Mouse (Mus musculus): Measurements from ENCODE around the gene Unc119b. TPM values are rescaled to one million over a fixed set of nuclear protein-coding genes. Genes with fewer than 3 reads are reported as not detected.
"Not testable (repeated sequence)": the region's sequence is repeated elsewhere in the genome, so short reads cannot be mapped to it uniquely, and the experiment has no call there.

Gene Unc119b
- polyA plus RNA-seq, 1 experiment from 2014 or later: 17.5 TPM

DNA sequence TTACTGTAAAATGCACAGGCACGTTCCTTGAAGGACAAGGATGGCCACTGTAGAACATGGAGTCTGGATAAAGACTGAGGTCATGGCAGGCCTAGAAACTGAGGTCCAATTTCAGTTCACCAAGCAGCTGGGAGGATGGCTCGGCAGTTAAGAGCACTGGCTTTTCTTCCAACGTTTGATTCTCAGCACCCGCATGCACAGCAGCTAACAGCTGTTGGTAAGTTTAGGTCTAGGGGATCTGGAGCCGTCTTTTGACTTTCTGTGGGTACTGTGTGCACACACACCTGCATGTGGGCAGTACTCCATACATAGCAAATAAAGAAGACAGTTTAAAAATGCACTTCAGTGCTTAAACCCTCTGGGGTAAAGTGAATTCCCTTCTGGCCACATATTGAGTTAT is 53.1 kb downstream of the Unc119b start:
- Histone ChIP-seq H3K4me1 (ENCODE audit: control insufficient read depth in 2 of 2, insufficient read depth in 2 of 2, low read length in 2 of 2) (no peaks in the 10 kb centered on the region), H3K9me3 (ENCODE audit: control insufficient read depth, low read length) (no peaks in the 10 kb centered on the region), H3K36me3 (ENCODE audit: control insufficient read depth, insufficient read depth, low read length) (peaks cover 55% of the 10 kb centered on the region), H3K27me3 (ENCODE audit: control insufficient read depth, insufficient read depth, low read length) (no peaks in the 10 kb centered on the region), H3K4me3 (ENCODE audit: control insufficient read depth in 1 of 2, insufficient read depth in 1 of 2, low read depth in 1 of 2, low read length in 2 of 2) (no peak overlapping the region), H3K9ac (ENCODE audit: low read length) (no peak overlapping the region), H3K27ac (replicated peaks in 1 of 2; ENCODE audit: control insufficient read depth in 1 of 2, insufficient read depth in 1 of 2, low read depth in 2 of 2, low read length in 2 of 2) (no peak overlapping the region), H3K4me2 (ENCODE audit: low read length) (no peak overlapping the region)
- ATAC-seq (ENCODE audit: insufficient number of reproducible peaks, insufficient read depth, low FRiP score, low read depth): no peak
- 88% methylated on average over 5 of the region's 5 CpGs for WGBS

DNA sequence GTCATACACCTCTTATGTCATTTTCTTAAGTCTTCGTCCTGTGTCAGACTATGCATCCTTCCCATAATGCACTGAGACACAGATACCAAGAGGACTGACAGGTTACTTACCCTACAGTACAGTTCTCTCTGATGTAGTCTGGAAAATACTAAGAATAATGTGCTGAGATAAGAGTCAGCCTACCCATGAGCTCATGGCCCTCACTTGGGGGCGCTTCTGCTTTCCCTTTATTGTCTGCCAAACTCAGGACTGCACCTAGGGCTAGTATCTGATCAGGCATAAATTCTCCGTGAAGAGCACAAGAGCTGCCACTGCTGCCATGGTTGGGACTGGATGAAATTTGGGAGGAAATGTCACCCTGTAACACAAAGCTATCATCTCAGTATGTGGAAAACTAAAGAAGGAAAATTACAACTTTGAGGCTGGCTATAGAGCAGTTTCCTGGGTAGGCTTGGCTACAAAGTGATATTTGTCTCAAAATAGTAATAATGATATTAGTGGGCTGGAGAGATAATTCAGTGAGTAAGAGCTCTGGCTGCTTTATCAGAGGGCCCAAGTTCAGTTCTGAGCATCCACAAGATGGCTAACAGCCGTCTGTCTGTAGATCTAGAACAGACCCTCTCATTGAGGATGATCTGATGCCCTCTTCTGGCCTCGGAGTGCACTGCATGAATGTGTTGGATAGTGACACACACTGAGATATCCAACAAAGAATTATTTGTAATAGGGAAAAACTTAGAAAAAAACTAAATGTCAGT is 58.5 kb downstream of the Unc119b start:
- H3K9me3 ChIP-seq (ENCODE audit: control insufficient read depth, low read length): no peaks in the 10 kb centered on the region
- H3K4me1 ChIP-seq (ENCODE audit: control insufficient read depth in 2 of 2, insufficient read depth in 2 of 2, low read length in 2 of 2): peaks cover 8 to 15% of the 10 kb centered on the region in 2 experiments
- H3K27me3 ChIP-seq (ENCODE audit: control insufficient read depth, insufficient read depth, low read length): no peaks in the 10 kb centered on the region
- 43% methylated on average over 5 of the region's 5 CpGs for WGBS
- no peak for ATAC-seq (ENCODE audit: insufficient number of reproducible peaks, insufficient read depth, low FRiP score, low read depth)
- no peak overlapping the region for H3K27ac ChIP-seq (replicated peaks in 1 of 2; ENCODE audit: control insufficient read depth in 1 of 2, insufficient read depth in 1 of 2, low read depth in 2 of 2, low read length in 2 of 2)
- peaks cover 28% of the 10 kb centered on the region for H3K36me3 ChIP-seq (ENCODE audit: control insufficient read depth, insufficient read depth, low read length)
- no peak overlapping the region for H3K4me2 ChIP-seq (ENCODE audit: low read length)
- H3K9ac ChIP-seq (ENCODE audit: low read length): no peak overlapping the region
- no peak overlapping the region for H3K4me3 ChIP-seq (ENCODE audit: control insufficient read depth in 1 of 2, insufficient read depth in 1 of 2, low read depth in 1 of 2, low read length in 2 of 2)

DNA sequence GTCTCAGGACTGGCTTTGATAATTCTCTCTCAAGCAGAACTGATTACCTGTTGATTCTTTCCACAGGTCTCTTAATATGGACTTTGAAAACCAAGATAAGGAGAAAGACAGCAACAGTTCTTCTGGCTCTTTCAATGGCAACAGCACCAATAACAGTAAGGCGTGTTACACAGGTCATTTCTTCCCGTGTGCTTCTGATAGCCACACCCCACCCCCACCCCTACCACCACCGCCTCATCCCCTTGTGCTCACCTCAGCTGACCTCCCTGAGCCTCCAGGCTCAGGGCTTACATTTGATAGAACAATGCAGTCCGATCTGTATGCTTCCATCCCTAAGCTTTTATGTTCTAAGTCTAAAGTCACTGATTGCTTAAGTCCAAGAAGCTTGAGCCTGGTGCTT is 60.0 kb downstream of the Unc119b start:
- 73% methylated on average over 4 of the region's 4 CpGs for WGBS
- H3K9me3 ChIP-seq (ENCODE audit: control insufficient read depth, low read length): no peaks in the 10 kb centered on the region
- no peak overlapping the region for H3K4me2 ChIP-seq (ENCODE audit: low read length)
- H3K4me1 ChIP-seq (ENCODE audit: control insufficient read depth in 2 of 2, insufficient read depth in 2 of 2, low read length in 2 of 2): peaks cover 10 to 19% of the 10 kb centered on the region in 2 experiments
- H3K4me3 ChIP-seq (ENCODE audit: control insufficient read depth in 1 of 2, insufficient read depth in 1 of 2, low read depth in 1 of 2, low read length in 2 of 2): no peak overlapping the region
- no peak overlapping the region for H3K27ac ChIP-seq (replicated peaks in 1 of 2; ENCODE audit: control insufficient read depth in 1 of 2, insufficient read depth in 1 of 2, low read depth in 2 of 2, low read length in 2 of 2)
- no peak overlapping the region for H3K9ac ChIP-seq (ENCODE audit: low read length)
- peaks cover 28% of the 10 kb centered on the region for H3K36me3 ChIP-seq (ENCODE audit: control insufficient read depth, insufficient read depth, low read length)
- no peak for ATAC-seq (ENCODE audit: insufficient number of reproducible peaks, insufficient read depth, low FRiP score, low read depth)
- H3K27me3 ChIP-seq (ENCODE audit: control insufficient read depth, insufficient read depth, low read length): no peaks in the 10 kb centered on the region

DNA sequence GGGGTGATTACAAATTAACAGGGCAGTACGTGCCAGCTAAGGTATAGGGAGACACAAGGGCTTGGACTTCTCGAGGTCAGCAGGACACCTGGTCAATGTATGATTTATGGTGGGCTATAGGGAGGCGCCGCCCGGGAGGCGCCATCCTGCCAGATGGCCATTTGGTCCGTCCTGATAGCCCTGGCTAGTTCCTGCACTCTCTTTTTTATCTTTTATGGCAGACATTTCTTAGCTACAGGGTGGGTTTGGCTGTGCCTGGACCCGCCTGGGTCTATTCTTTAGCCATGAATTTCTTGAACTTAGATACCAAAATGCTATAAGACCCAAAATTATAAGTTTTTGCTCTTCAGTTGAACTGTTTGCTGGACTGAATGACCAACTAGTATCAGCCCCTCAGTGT is 61.5 kb downstream of the Unc119b start:
- not testable (repeated sequence) for H3K27me3 ChIP-seq (ENCODE audit: control insufficient read depth, insufficient read depth, low read length); H3K9ac ChIP-seq (ENCODE audit: low read length); H3K27ac ChIP-seq (replicated peaks in 1 of 2; ENCODE audit: control insufficient read depth in 1 of 2, insufficient read depth in 1 of 2, low read depth in 2 of 2, low read length in 2 of 2); H3K4me3 ChIP-seq (ENCODE audit: control insufficient read depth in 1 of 2, insufficient read depth in 1 of 2, low read depth in 1 of 2, low read length in 2 of 2); H3K4me2 ChIP-seq (ENCODE audit: low read length); ATAC-seq (ENCODE audit: insufficient number of reproducible peaks, insufficient read depth, low FRiP score, low read depth); H3K9me3 ChIP-seq (ENCODE audit: control insufficient read depth, low read length)
- 85% methylated on average over 7 of the region's 8 CpGs for WGBS
- Histone ChIP-seq H3K4me1 (ENCODE audit: control insufficient read depth in 2 of 2, insufficient read depth in 2 of 2, low read length in 2 of 2) (peaks cover 14 to 29% of the 10 kb centered on the region in 2 experiments), H3K36me3 (ENCODE audit: control insufficient read depth, insufficient read depth, low read length) (peaks cover 28% of the 10 kb centered on the region)

Other genes starting within 250 kb of the Unc119b start
- gene Oasl2, start 238.0 kb downstream of the Unc119b start, polyA plus RNA-seq (2014; fragmentation: Nextera tagmentation; extraction: Ambion mirVana): 5.3 and 6.5 TPM in 2 replicates
- 0.45 and 0.70 TPM in 2 replicates for gene Oasl1, start 211.7 kb downstream of the Unc119b start, polyA plus RNA-seq (2014; fragmentation: Nextera tagmentation; extraction: Ambion mirVana)
- 38.5 and 38.8 TPM in 2 replicates for gene 2210016L21Rik, start 192.8 kb downstream of the Unc119b start, polyA plus RNA-seq (2014; fragmentation: Nextera tagmentation; extraction: Ambion mirVana)
- gene Hnf1a, start 163.9 kb downstream of the Unc119b start, polyA plus RNA-seq (2014; fragmentation: Nextera tagmentation; extraction: Ambion mirVana): not detected in 2 replicates
- 35.1 and 39.9 TPM in 2 replicates for gene Sppl3, start 123.8 kb downstream of the Unc119b start, polyA plus RNA-seq (2014; fragmentation: Nextera tagmentation; extraction: Ambion mirVana)
- 20.6 and 31.5 TPM in 2 replicates for gene Gm10401, start 36.7 kb downstream of the Unc119b start, polyA plus RNA-seq (2014; fragmentation: Nextera tagmentation; extraction: Ambion mirVana)
- 58.9 and 89.5 TPM in 2 replicates for gene Acads, start 15.6 kb downstream of the Unc119b start, polyA plus RNA-seq (2014; fragmentation: Nextera tagmentation; extraction: Ambion mirVana)
- gene Mlec, start 23.2 kb upstream of the Unc119b start, polyA plus RNA-seq (2014; fragmentation: Nextera tagmentation; extraction: Ambion mirVana): 53.6 and 57.8 TPM in 2 replicates
- 0.77 and 0.98 TPM in 2 replicates for gene Cabp1, start 59.4 kb upstream of the Unc119b start, polyA plus RNA-seq (2014; fragmentation: Nextera tagmentation; extraction: Ambion mirVana)
- gene Pop5, start 100.9 kb upstream of the Unc119b start, polyA plus RNA-seq (2014; fragmentation: Nextera tagmentation; extraction: Ambion mirVana): 62.8 and 66.7 TPM in 2 replicates
- 77.1 and 83.9 TPM in 2 replicates for gene Rnf10, start 137.9 kb upstream of the Unc119b start, polyA plus RNA-seq (2014; fragmentation: Nextera tagmentation; extraction: Ambion mirVana)
- 75.1 and 82.1 TPM in 2 replicates for gene Coq5, start 144.7 kb upstream of the Unc119b start, polyA plus RNA-seq (2014; fragmentation: Nextera tagmentation; extraction: Ambion mirVana)
- gene Dynll1, start 166.0 kb upstream of the Unc119b start, polyA plus RNA-seq (2014; fragmentation: Nextera tagmentation; extraction: Ambion mirVana): 1,218 and 1,301 TPM in 2 replicates
- gene Srsf9, start 192.2 kb upstream of the Unc119b start, polyA plus RNA-seq (2014; fragmentation: Nextera tagmentation; extraction: Ambion mirVana): 95.0 and 104 TPM in 2 replicates
- gene Gatc, start 206.2 kb upstream of the Unc119b start, polyA plus RNA-seq (2014; fragmentation: Nextera tagmentation; extraction: Ambion mirVana): 28.3 and 29.1 TPM in 2 replicates
- 42.9 and 47.6 TPM in 2 replicates for gene Triap1, start 206.2 kb upstream of the Unc119b start, polyA plus RNA-seq (2014; fragmentation: Nextera tagmentation; extraction: Ambion mirVana)
- 1,685 and 1,706 TPM in 2 replicates for gene Cox6a1, start 214.0 kb upstream of the Unc119b start, polyA plus RNA-seq (2014; fragmentation: Nextera tagmentation; extraction: Ambion mirVana)

Measured in heart, embryonic 14.5 days (tissue).